Mouse (Mus musculus): ENCODE results near the gene Klf8. TPM values are rescaled to one million over a fixed set of nuclear protein-coding genes. Genes with fewer than 3 reads are reported as not detected.

Klf8 gene
- polyA plus RNA-seq, 1 experiment, result 10.1 TPM

DNA sequence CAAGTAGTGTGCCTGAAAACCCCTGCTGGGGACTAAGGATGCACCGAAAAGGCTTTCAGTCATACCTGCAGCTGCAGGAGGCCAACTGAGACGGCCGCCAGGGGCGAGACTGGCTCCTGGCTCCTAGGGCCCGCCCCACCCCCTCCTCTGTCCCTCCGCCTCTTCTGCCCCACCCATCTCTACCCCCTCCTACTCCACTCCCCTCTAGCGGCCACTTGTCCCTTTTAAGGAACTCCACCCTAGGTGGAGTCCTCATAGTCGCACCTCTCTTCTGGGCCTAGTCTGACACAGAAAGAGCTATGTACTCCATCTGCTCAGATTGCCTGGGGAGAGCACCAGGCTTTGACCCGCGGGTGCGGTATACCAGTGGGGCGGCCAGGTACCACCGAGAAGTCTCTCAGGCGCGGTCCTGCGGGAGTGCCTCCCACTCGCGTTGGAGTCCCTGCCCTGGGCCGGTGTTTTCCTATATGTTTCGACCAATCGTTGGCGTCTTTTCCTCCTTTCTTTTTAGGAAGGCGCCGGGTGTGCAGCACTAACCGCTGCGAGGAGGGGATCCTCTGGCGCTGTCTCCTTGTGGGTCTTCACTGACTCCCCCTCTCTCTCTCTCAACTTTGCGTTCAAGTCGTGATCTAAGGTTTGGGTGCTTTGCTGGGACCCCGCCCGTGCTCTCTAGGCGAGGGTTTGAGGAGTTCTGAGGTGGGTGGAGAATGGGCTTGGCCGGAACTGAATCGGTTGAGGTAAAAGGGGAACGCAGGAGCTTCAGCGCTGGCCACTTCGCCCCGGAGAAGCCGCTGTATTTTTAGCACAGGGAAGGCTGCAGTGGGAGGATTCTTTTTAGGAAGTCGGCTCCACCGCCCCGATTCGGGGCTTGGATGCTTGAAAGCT lies 122.3 kb downstream of the Klf8 start:
- DNase-seq (ENCODE audit: low read depth), result peak; percentile 39
- TF ChIP-seq POLR2A (IDR thresholded peaks at IDR 0.05; ENCODE audit: borderline replicate concordance, extremely low read depth, insufficient read depth, insufficient read length, poor library complexity, severe bottlenecking) (no peak), CTCF (IDR thresholded peaks at IDR 0.05; ENCODE audit: borderline replicate concordance, extremely low read depth, insufficient read depth, insufficient read length) (0 out of 2 replicates have a peak, but pooled peaks have one; percentile 0)

DNA sequence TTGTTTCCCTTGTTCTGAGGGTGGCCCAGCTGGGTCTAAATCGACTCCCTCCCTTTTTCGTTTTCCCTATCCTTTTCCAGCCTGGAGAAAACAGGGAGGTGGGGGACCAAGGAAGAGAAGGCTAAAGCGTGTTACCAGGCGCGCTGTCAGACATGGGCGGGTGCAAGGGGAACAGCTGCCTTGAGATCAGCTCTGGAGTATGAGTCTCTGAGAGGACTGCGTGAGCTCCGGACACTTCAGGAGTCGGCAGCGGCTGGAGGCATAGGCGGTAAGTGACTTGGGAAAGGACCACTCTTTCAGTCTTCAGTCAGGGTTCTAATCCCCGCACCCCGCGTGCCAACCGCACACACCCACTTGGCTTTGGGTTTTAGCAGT lies 122.9 kb downstream of the Klf8 start:
- peak; percentile 56 for DNase-seq (ENCODE audit: low read depth)
- no peak for TF ChIP-seq POLR2A (IDR thresholded peaks at IDR 0.05; ENCODE audit: borderline replicate concordance, extremely low read depth, insufficient read depth, insufficient read length, poor library complexity, severe bottlenecking)
- no peak for TF ChIP-seq CTCF (IDR thresholded peaks at IDR 0.05; ENCODE audit: borderline replicate concordance, extremely low read depth, insufficient read depth, insufficient read length)

DNA sequence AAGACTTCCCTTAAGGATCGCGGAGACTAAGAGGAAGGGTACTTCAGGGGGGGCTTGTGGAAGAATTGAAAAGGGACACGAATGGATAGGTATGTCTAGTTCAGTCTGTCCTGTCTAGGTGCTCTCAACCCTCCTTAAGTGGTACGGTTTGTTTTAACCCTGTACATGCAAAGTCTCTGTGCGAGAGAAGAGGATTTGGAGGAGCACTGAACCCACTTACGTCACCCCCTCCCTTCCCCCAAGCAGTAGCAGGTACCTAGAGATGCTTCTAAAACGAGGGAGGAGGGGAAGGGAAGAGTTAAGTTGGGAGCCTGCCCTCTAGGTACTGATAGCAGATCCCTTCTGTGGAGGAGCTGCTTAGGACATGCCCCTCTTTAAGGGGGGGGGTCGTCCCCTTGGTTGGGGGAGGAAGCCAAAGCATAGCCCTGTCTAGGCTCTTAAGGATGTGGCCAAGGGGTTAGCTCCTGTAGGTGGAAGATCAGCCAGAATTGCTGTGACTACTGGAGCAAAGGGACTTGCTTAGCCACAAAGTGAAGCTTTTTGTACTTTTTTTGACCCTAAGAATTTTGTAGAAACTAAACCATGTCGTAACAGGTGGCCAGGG lies 123.5 kb downstream of the Klf8 start:
- DNase-seq (ENCODE audit: low read depth), result peak; percentile 11
- no peak for TF ChIP-seq CTCF (IDR thresholded peaks at IDR 0.05; ENCODE audit: borderline replicate concordance, extremely low read depth, insufficient read depth, insufficient read length)
- no peak for TF ChIP-seq POLR2A (IDR thresholded peaks at IDR 0.05; ENCODE audit: borderline replicate concordance, extremely low read depth, insufficient read depth, insufficient read length, poor library complexity, severe bottlenecking)

GRCm38 (mm10) chrX:153366754-153367153 lies 129.5 kb downstream of the Klf8 start:
- peak; percentile 60; the same call in 1 of the 2 replicates for TF ChIP-seq CTCF (IDR thresholded peaks at IDR 0.05; ENCODE audit: borderline replicate concordance, extremely low read depth, insufficient read depth, insufficient read length)
- no peak for TF ChIP-seq POLR2A (IDR thresholded peaks at IDR 0.05; ENCODE audit: borderline replicate concordance, extremely low read depth, insufficient read depth, insufficient read length, poor library complexity, severe bottlenecking)
- peak; percentile 71 for DNase-seq (ENCODE audit: low read depth)

DNA sequence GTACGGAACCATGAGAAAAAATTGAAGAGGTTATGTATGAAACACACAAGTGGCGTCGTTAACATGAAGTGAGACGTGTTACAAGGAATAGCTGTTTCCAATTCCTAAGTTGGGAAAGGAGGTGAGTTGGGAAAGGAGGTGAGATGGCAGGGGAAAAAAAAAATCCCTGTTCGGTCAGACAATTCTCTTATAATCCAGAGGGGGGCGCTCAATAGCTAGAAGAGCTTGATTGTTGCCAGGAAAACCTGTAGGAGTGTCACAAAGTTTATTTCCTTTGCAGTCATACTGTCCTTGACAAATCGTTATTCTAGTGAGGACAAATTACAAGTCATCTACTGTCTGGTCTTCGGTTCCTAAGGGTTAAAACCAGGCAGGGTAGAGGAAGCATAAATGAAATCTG lies 132.5 kb downstream of the Klf8 start:
- DNase-seq (ENCODE audit: low read depth), result peak; percentile 16
- TF ChIP-seq CTCF (IDR thresholded peaks at IDR 0.05; ENCODE audit: borderline replicate concordance, extremely low read depth, insufficient read depth, insufficient read length) (peak; percentile 15; the same call in 1 of the 2 replicates), POLR2A (IDR thresholded peaks at IDR 0.05; ENCODE audit: borderline replicate concordance, extremely low read depth, insufficient read depth, insufficient read length, poor library complexity, severe bottlenecking) (no peak)

- TF ChIP-seq CTCF (IDR thresholded peaks at IDR 0.05; ENCODE audit: borderline replicate concordance, extremely low read depth, insufficient read depth, insufficient read length), result no peak
- TF ChIP-seq POLR2A (IDR thresholded peaks at IDR 0.05; ENCODE audit: borderline replicate concordance, extremely low read depth, insufficient read depth, insufficient read length, poor library complexity, severe bottlenecking), result no peak
- peak; percentile 82 for DNase-seq (ENCODE audit: low read depth)
These were observed 137.8 kb downstream of the Klf8 start for GRCm38 (mm10) chrX:153375105-153375504.

DNA sequence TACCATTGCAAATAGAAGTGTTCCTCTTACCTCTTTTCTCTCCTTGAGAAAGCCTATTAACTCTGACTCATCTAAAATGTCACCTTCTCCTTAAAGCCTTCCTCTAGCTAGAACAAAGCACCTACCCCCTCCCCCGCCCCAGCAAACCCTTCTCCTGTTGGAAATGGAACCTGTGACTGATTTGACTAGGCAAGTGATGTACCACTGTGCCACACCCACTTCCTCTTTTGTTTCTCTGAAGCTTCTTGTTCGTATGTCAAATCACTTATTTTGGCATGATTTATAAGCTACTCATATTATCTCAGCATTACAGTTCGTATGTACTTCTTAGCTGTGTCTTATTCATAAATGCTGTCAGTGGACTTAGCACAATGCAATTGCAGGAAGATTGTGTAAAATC lies 144.5 kb downstream of the Klf8 start:
- peak; percentile 3 for DNase-seq (ENCODE audit: low read depth)
- TF ChIP-seq POLR2A (IDR thresholded peaks at IDR 0.05; ENCODE audit: borderline replicate concordance, extremely low read depth, insufficient read depth, insufficient read length, poor library complexity, severe bottlenecking) (no peak), CTCF (IDR thresholded peaks at IDR 0.05; ENCODE audit: borderline replicate concordance, extremely low read depth, insufficient read depth, insufficient read length) (no peak)

DNA sequence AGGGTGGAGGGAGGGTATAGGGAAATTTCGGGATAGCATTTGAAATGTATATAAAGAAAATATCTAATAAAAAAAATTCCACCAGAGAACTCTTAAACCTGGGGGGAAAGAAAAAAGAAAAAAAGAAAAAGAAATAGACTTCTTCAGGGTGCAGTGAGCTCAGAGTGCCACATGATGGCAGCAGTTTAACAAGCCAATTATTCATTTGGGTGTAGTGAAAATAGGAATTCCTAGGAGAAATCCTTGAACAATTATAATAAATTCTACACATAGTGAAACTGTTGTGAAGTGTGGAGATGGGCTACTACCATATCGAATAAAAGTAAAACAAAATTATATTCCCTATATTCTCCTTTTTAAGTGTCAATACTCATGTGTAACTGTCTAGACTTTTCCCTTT lies 152.0 kb downstream of the Klf8 start:
- TF ChIP-seq CTCF (IDR thresholded peaks at IDR 0.05; ENCODE audit: borderline replicate concordance, extremely low read depth, insufficient read depth, insufficient read length) (peak; percentile 38; the same call in 1 of the 2 replicates), POLR2A (IDR thresholded peaks at IDR 0.05; ENCODE audit: borderline replicate concordance, extremely low read depth, insufficient read depth, insufficient read length, poor library complexity, severe bottlenecking) (no peak)
- peak; percentile 54 for DNase-seq (ENCODE audit: low read depth)

DNA sequence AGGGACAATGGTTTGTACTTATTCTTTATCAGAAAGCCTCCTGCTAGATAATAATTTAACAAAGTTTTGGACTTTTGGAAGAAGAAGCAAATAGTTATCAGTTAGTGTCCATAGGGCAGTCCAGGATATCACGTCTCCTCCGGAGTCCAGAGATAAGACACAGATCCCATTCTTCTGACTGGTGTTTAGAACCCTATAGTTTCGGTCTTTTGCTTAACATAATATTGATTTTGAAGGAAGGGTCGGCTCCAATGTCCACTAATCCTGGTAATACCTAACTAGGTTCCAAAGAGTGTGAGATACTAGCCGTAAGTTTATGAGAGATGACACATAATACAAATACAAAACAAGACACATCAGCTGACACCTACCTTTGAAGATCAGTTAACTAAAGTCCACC lies 179.8 kb downstream of the Klf8 start:
- no peak for TF ChIP-seq CTCF (IDR thresholded peaks at IDR 0.05; ENCODE audit: borderline replicate concordance, extremely low read depth, insufficient read depth, insufficient read length)
- no peak for TF ChIP-seq POLR2A (IDR thresholded peaks at IDR 0.05; ENCODE audit: borderline replicate concordance, extremely low read depth, insufficient read depth, insufficient read length, poor library complexity, severe bottlenecking)
- DNase-seq (ENCODE audit: low read depth), result no peak

DNA sequence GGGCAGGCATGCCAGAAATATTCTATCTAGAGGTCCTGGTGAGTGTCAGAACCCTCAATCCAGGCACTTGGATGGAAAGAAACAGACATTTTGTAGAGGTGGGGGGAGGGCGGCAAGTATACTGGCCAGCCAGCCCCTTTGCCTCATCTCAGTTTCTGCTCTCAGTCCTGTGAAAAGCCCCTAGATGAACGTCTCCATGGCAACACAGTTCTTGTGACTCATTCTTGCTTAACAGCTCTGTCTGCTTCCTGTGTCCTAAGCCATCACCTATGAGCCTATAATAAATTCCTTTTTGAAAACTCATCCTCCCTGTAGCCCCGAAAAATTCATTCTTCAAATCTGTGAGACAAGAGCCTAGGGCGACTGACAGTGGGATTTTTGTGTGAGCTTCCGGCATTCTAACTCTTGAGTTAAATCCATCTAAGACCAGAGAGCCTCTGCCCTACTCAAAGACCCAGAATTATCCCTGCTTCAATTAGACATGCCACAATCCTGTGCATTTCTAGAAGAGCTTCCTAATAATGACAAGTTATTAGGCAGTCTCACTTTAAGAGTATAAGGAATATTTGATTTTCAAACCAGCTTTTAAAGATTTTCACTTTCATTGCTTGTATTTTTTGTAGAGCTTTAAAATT lies 196.5 kb downstream of the Klf8 start:
- TF ChIP-seq POLR2A (IDR thresholded peaks at IDR 0.05; ENCODE audit: borderline replicate concordance, extremely low read depth, insufficient read depth, insufficient read length, poor library complexity, severe bottlenecking) (no peak), CTCF (IDR thresholded peaks at IDR 0.05; ENCODE audit: borderline replicate concordance, extremely low read depth, insufficient read depth, insufficient read length) (no peak)
- peak; percentile 83 for DNase-seq (ENCODE audit: low read depth)

- no peak for DNase-seq (ENCODE audit: low read depth)
- TF ChIP-seq CTCF (IDR thresholded peaks at IDR 0.05; ENCODE audit: borderline replicate concordance, extremely low read depth, insufficient read depth, insufficient read length) (no peak), POLR2A (IDR thresholded peaks at IDR 0.05; ENCODE audit: borderline replicate concordance, extremely low read depth, insufficient read depth, insufficient read length, poor library complexity, severe bottlenecking) (no peak)
These were observed 202.3 kb downstream of the Klf8 start for GRCm38 (mm10) chrX:153439573-153439972.
